Comparison of ENCODE assay signal across 10 mouse cellular contexts in the genomic region with DNA sequence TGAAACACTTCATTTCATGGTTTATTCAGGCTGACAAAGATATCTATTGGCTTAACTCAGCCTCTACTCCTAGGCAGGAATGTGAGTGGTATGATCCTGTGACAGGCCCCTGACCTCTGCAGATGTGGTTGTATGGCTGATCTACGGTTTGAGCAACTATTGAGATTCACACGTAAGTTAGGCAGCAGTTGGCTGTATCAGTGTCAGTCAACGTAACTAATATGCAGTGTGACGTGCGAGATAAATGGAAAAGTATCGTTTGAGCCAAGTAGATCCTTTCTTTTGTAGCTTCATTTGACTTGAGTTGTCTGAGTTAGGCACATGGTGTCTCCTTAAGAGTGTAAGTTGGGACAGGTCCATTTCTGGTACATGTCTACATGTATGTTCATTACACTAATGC. TPM values are rescaled to one million over a fixed set of nuclear protein-coding genes. Genes with fewer than 3 reads are reported as not detected.
DNase-seq lines count a peak whose midpoint lies in the region; ATAC-seq and TF ChIP-seq lines count a peak whose summit lies in the region.
"Had no signal": no experiment of that assay in that cellular context is flagged by ENCODE, and none has a peak within 500 bp of the region (broad histone marks: within the 10 kb centered on the region; RNA-seq: fewer than 3 reads in every experiment).

No protein-coding gene starts in this region.

- peak overlapping the region; percentile 89 for H3K4me2 ChIP-seq in heart, embryonic 15.5 days
- H3K4me2 ChIP-seq in lung, postnatal 0 days (replicated peaks; ENCODE audit: low read depth, low read length): peak overlapping the region; percentile 96
- peak overlapping the region; percentile 93 for H3K4me2 ChIP-seq in intestine, embryonic 15.5 days (replicated peaks)
- peak overlapping the region; percentile 100 for H3K4me2 ChIP-seq in neural tube, embryonic 15.5 days

- ATAC-seq in heart, embryonic 15.5 days (replicated peaks; ENCODE audit: insufficient number of reproducible peaks, insufficient read depth, low FRiP score, low read depth): no peak
- ATAC-seq in lung, postnatal 0 days: no peak
- no peak for ATAC-seq in intestine, embryonic 15.5 days
- ATAC-seq in neural tube, embryonic 15.5 days (ENCODE audit: low FRiP score): no peak

- H3K4me3 ChIP-seq in heart, embryonic 15.5 days: peak overlapping the region; percentile 80
- H3K4me3 ChIP-seq in lung, postnatal 0 days (ENCODE audit: low read depth, low read length): peak overlapping the region; percentile 76
- peak overlapping the region; percentile 75; the same call in 1 of the 2 replicates for H3K4me3 ChIP-seq in intestine, embryonic 15.5 days (replicated peaks)
- H3K4me3 ChIP-seq in neural tube, embryonic 15.5 days (replicated peaks): 0 out of 2 replicates have a peak overlapping the region, but pooled peaks have one; percentile 56

- peaks cover 15% of the 10 kb centered on the region for H3K27me3 ChIP-seq in heart, embryonic 15.5 days
- no peaks in the 10 kb centered on the region for H3K27me3 ChIP-seq in lung, postnatal 0 days (replicated peaks; ENCODE audit: insufficient read depth, low read length)
- no peaks in the 10 kb centered on the region for H3K27me3 ChIP-seq in intestine, embryonic 15.5 days (replicated peaks)
- peaks cover 24% of the 10 kb centered on the region for H3K27me3 ChIP-seq in neural tube, embryonic 15.5 days (replicated peaks)

- TF ChIP-seq CTCF in lung, postnatal 0 days (IDR thresholded peaks at IDR 0.05): no peak

- peaks cover 48% of the 10 kb centered on the region for H3K4me1 ChIP-seq in heart, embryonic 15.5 days (replicated peaks)
- H3K4me1 ChIP-seq in lung, postnatal 0 days (ENCODE audit: insufficient read depth, low read depth, low read length): peaks cover 26% of the 10 kb centered on the region
- peaks cover 44% of the 10 kb centered on the region for H3K4me1 ChIP-seq in intestine, embryonic 15.5 days (replicated peaks)
- peaks cover 59% of the 10 kb centered on the region for H3K4me1 ChIP-seq in neural tube, embryonic 15.5 days

- no peak for DNase-seq in heart, adult 8-10 months (ENCODE audit: low spot score)
- no peak for DNase-seq in lung, postnatal 0 days (ENCODE audit: low spot score)
- no peak for DNase-seq in lung, postnatal 10 days
- no peak for DNase-seq in urinary bladder, postnatal 25 days (ENCODE audit: low spot score)
- DNase-seq in adrenal gland, postnatal 10 days: no peak
- DNase-seq: kidney, postnatal 36 days; right cerebral cortex, adult 18-20 months had no signal

- H3K27ac ChIP-seq in heart, embryonic 15.5 days: no peak overlapping the region
- H3K27ac ChIP-seq in lung, postnatal 0 days (ENCODE audit: low read length): no peak overlapping the region
- no peak overlapping the region for H3K27ac ChIP-seq in intestine, embryonic 15.5 days
- H3K27ac ChIP-seq in neural tube, embryonic 15.5 days (replicated peaks): no peak overlapping the region

- H3K9ac ChIP-seq in heart, embryonic 15.5 days: no peak overlapping the region
- H3K9ac ChIP-seq in lung, postnatal 0 days (replicated peaks; ENCODE audit: low read depth): no peak overlapping the region
- H3K9ac ChIP-seq in intestine, embryonic 15.5 days: no peak overlapping the region
- no peak overlapping the region for H3K9ac ChIP-seq in neural tube, embryonic 15.5 days (replicated peaks)

- no peak for TF ChIP-seq EP300 in lung, postnatal 0 days (IDR thresholded peaks at IDR 0.05)

- 0 out of 2 replicates have a peak, but pooled peaks cover 7% of the 10 kb centered on the region for H3K36me3 ChIP-seq in heart, embryonic 15.5 days
- no peaks in the 10 kb centered on the region for H3K36me3 ChIP-seq in lung, postnatal 0 days (ENCODE audit: insufficient read depth, low read length)
- peaks cover 8% of the 10 kb centered on the region; the same call in 1 of the 2 replicates for H3K36me3 ChIP-seq in intestine, embryonic 15.5 days
- H3K36me3 ChIP-seq in neural tube, embryonic 15.5 days: no peaks in the 10 kb centered on the region

- WGBS in heart, embryonic 15.5 days: 71% methylated on average over 6 of the region's 6 CpGs
- WGBS in lung, postnatal 0 days: 71% methylated on average over 6 of the region's 6 CpGs
- 73% methylated on average over 6 of the region's 6 CpGs for WGBS in intestine, embryonic 15.5 days
- 86% methylated on average over 6 of the region's 6 CpGs for WGBS in neural tube, embryonic 15.5 days

- no peaks in the 10 kb centered on the region for H3K9me3 ChIP-seq in heart, embryonic 15.5 days (replicated peaks)
- H3K9me3 ChIP-seq in lung, postnatal 0 days (ENCODE audit: low read length): no peaks in the 10 kb centered on the region
- no peaks in the 10 kb centered on the region for H3K9me3 ChIP-seq in intestine, embryonic 15.5 days
- no peaks in the 10 kb centered on the region for H3K9me3 ChIP-seq in neural tube, embryonic 15.5 days (replicated peaks)

RNA-seq across cellular contexts. Expression of gene Itpkb, which starts 4.3 kb away (rescaled TPM):
- polyA plus RNA-seq in heart, embryonic 15.5 days (2015; fragmentation: Nextera tagmentation; extraction: Ambion mirVana): 6.1 and 7.5 TPM in 2 replicates
- total RNA-seq in heart, adult 8-10 months (2022): 10 to 100 TPM; 40.9 to 59.4 (median 57.3) TPM
- 8.4 and 11.9 TPM in 2 replicates for polyA plus RNA-seq in lung, postnatal 0 days (2015; fragmentation: Nextera tagmentation; extraction: Ambion mirVana)
- polyA plus RNA-seq in intestine, embryonic 15.5 days (2015; fragmentation: Nextera tagmentation; extraction: Ambion mirVana): 6.9 and 8.2 TPM in 2 replicates
- polyA plus RNA-seq in neural tube, embryonic 15.5 days (2015; fragmentation: Nextera tagmentation; extraction: Ambion mirVana): 4.1 and 5.3 TPM in 2 replicates
- total RNA-seq in adrenal gland, postnatal 10 days (2021): 10 to 100 TPM; 59.2 to 73.0 TPM
